Mouse (Mus musculus): Measurements from ENCODE around the gene Sema6b. TPM values are rescaled to one million over a fixed set of nuclear protein-coding genes. Genes with fewer than 3 reads are reported as not detected.
A peak's percentile ranks its signal among the peaks of the same experiment; 100 is the strongest.

Gene Sema6b
- total and polyA plus RNA-seq, 3 experiments = 0.71 to 2.2 (median 1.3) TPM

GRCm38 (mm10) chr17:56147420-56147819 is 7.3 kb upstream of the Sema6b start:
- H3K4me3 ChIP-seq (replicated peaks in 1 of 3; ENCODE audit: low read depth in 2 of 3, low read length in 2 of 3, poor library complexity in 1 of 3) = no peak overlapping the region
- H3K36me3 ChIP-seq (replicated peaks in 1 of 2; ENCODE audit: control insufficient read depth in 1 of 2, insufficient read depth in 1 of 2, low read length in 1 of 2) = no peaks in the 10 kb centered on the region
- in situ Hi-C loops (cut with MboI; ENCODE audit: low pct_ligation_motif_present, low pct_unique_long_range_greater_than_20kb, low sequenced_read_pairs) = no loop called here
- TF ChIP-seq ELF1 (IDR thresholded peaks at IDR 0.05; ENCODE audit: low read depth, low read length) = peak; percentile 61
- no peak for TF ChIP-seq MXI1 (IDR thresholded peaks at IDR 0.05; ENCODE audit: low read depth, low read length)
- peak; percentile 26; the same call in 1 of the 2 replicates for TF ChIP-seq ETS1 (conservative IDR thresholded peaks at IDR 0.05; ENCODE audit: low read depth, low read length)
- TF ChIP-seq PAX5 (IDR thresholded peaks at IDR 0.05; ENCODE audit: low read length) = no peak
- TF ChIP-seq ZKSCAN1 (IDR thresholded peaks at IDR 0.05; ENCODE audit: borderline replicate concordance, low read depth, low read length) = no peak
- TF ChIP-seq TBP (conservative IDR thresholded peaks at IDR 0.05; ENCODE audit: low read depth, low read length) = no peak
- no peak for TF ChIP-seq ZNF384 (IDR thresholded peaks at IDR 0.05; ENCODE audit: low read depth, low read length)
- no peak for TF ChIP-seq MAZ (IDR thresholded peaks at IDR 0.05; ENCODE audit: low read depth, low read length)
- TF ChIP-seq NELFE (IDR thresholded peaks at IDR 0.05; ENCODE audit: low read depth, low read length) = no peak
- no peak for TF ChIP-seq USF1 (IDR thresholded peaks at IDR 0.05; ENCODE audit: low read depth, low read length)
- TF ChIP-seq MEF2A (IDR thresholded peaks at IDR 0.05; ENCODE audit: borderline replicate concordance, low read depth, low read length) = no peak
- TF ChIP-seq NRF1 (IDR thresholded peaks at IDR 0.05; ENCODE audit: low read depth, low read length) = no peak
- TF ChIP-seq TCF12 (IDR thresholded peaks at IDR 0.05; ENCODE audit: low read depth, low read length) = peak; percentile 87
- H3K4me1 ChIP-seq (ENCODE audit: control insufficient read depth in 1 of 2, insufficient read depth in 2 of 2) = peaks cover 27 to 75% of the 10 kb centered on the region in 2 experiments
- H3K79me2 ChIP-seq (replicated peaks; ENCODE audit: control insufficient read depth, extremely low read depth, insufficient read depth, poor library complexity, severe bottlenecking) = no peaks in the 10 kb centered on the region
- no peak overlapping the region for H3K27ac ChIP-seq (ENCODE audit: insufficient read depth, low read depth)
- no peaks in the 10 kb centered on the region for H3K9me3 ChIP-seq (replicated peaks; ENCODE audit: low read length)
- peaks cover 95% of the 10 kb centered on the region for H3K27me3 ChIP-seq (replicated peaks)
- H3K9ac ChIP-seq (ENCODE audit: insufficient read depth, low read depth) = no peak overlapping the region
- dilution Hi-C loops (cut with MboI; ENCODE audit: extremely low pct_ligation_motif_present, extremely low pct_unique_long_range_greater_than_20kb, low sequenced_read_pairs) = no loop called here
- H3K4me2 ChIP-seq (ENCODE audit: insufficient read depth, low read depth, poor library complexity, severe bottlenecking) = no peak overlapping the region
- DNase-seq (ENCODE audit: extremely low read depth) = no peak

DNA sequence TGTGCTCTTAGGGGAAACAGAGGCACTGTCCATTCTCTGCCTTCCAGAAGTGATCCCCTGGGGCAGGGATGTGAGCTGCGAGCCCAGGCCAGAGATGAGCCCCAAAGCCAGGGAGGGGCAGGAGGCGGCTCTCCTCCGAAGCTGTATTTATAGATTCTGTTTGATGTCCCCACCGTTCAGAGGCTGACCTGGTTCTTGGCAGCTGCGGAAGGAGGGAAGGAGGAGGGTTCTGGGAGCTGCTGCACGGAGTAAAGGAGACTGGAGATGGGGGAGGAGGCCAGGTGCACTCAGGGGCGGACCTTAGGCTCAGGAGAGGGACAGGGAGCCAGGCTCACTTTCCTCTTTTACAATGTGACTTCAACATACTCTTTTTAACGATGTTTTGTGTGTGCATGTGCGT is 6.0 kb upstream of the Sema6b start:
- TF ChIP-seq IRF4 (IDR thresholded peaks at IDR 0.05; ENCODE audit: low read depth, low read length) = no peak
- no peak for TF ChIP-seq MAX (IDR thresholded peaks at IDR 0.05; ENCODE audit: low read length)
- no peak for TF ChIP-seq MAZ (IDR thresholded peaks at IDR 0.05; ENCODE audit: low read depth, low read length)
- TF ChIP-seq MAFK (IDR thresholded peaks at IDR 0.05; ENCODE audit: insufficient replicate concordance, low read length) = no peak
- TF ChIP-seq NELFE (IDR thresholded peaks at IDR 0.05; ENCODE audit: low read depth, low read length) = no peak
- TF ChIP-seq TCF12 (IDR thresholded peaks at IDR 0.05; ENCODE audit: low read depth, low read length) = no peak
- no peak for TF ChIP-seq JUND (conservative IDR thresholded peaks at IDR 0.05; ENCODE audit: low read depth, low read length)
- no peak for TF ChIP-seq EP300 (IDR thresholded peaks at IDR 0.05; ENCODE audit: low read length)
- TF ChIP-seq MEF2A (IDR thresholded peaks at IDR 0.05; ENCODE audit: borderline replicate concordance, low read depth, low read length) = no peak
- no peak for TF ChIP-seq BHLHE40 (IDR thresholded peaks at IDR 0.05; ENCODE audit: low read depth, low read length)
- Histone ChIP-seq H3K27me3 (replicated peaks) (peaks cover 97% of the 10 kb centered on the region), H3K79me2 (replicated peaks; ENCODE audit: control insufficient read depth, extremely low read depth, insufficient read depth, poor library complexity, severe bottlenecking) (no peaks in the 10 kb centered on the region), H3K4me2 (ENCODE audit: insufficient read depth, low read depth, poor library complexity, severe bottlenecking) (no peak overlapping the region), H3K9ac (ENCODE audit: insufficient read depth, low read depth) (no peak overlapping the region), H3K9me3 (replicated peaks; ENCODE audit: low read length) (no peaks in the 10 kb centered on the region), H3K27ac (ENCODE audit: insufficient read depth, low read depth) (no peak overlapping the region), H3K4me1 (ENCODE audit: control insufficient read depth in 1 of 2, insufficient read depth in 2 of 2) (peaks cover 27 to 75% of the 10 kb centered on the region in 2 experiments), H3K4me3 (replicated peaks in 1 of 3; ENCODE audit: low read depth in 2 of 3, low read length in 2 of 3, poor library complexity in 1 of 3) (no peak overlapping the region), H3K36me3 (replicated peaks in 1 of 2; ENCODE audit: control insufficient read depth in 1 of 2, insufficient read depth in 1 of 2, low read length in 1 of 2) (no peaks in the 10 kb centered on the region)
- in situ Hi-C loops (cut with MboI; ENCODE audit: low pct_ligation_motif_present, low pct_unique_long_range_greater_than_20kb, low sequenced_read_pairs) (no loop called here), dilution Hi-C loops (cut with MboI; ENCODE audit: extremely low pct_ligation_motif_present, extremely low pct_unique_long_range_greater_than_20kb, low sequenced_read_pairs) (no loop called here)
- DNase-seq (ENCODE audit: extremely low read depth) = no peak
